Mouse (Mus musculus): ENCODE results near the gene Dsn1. TPM values are rescaled to one million over a fixed set of nuclear protein-coding genes. Genes with fewer than 3 reads are reported as not detected.

The Dsn1 gene
- polyA plus RNA-seq, 1 experiment from 2014 or later, result 25.8 TPM

DNA sequence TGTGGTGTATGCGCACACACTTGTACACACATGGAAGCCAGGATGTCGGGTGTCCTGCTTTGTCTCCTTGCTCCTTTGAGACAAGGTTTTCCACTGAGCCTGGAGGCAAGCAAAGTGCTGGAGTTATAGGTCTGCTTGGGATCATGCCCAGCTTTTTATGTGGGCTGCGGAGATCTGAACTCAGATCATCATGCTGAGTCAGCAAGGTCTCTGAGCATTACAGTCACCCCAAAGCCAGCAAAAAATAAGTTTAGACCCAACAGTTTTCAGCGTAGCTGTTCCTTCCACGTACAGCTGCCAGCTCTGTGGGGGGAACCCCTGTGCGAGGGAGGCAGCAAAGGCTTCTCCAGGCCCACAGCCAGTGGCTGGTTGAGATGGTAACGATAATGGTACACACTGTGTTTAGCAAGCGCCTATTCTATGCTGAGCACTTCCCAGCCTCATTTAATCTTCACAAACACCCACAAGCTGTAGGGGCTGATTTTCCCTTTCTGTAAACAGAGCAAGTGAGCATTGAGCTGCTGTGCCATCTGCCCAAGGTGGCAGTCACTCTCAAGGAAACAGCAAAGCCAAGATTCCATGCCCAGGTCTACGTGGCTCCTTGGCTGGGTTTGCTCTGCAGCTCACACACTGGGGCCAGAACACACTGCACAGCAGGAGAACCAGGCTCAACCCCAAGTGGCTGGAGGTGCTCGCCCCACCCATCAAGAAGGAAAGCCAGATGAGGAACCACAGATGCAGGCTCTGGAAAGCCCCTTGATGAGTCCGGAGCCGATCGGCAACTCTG is 41.6 kb upstream of the Dsn1 start:
- ATAC-seq (ENCODE audit: low read depth), result 0 out of 2 replicates have a peak, but pooled peaks have one; percentile 27
- peaks cover 85% of the 10 kb centered on the region for H3K36me3 ChIP-seq (ENCODE audit: control insufficient read depth, insufficient read depth, low read length)
- 88% methylated on average over 13 of the region's 13 CpGs for WGBS

DNA sequence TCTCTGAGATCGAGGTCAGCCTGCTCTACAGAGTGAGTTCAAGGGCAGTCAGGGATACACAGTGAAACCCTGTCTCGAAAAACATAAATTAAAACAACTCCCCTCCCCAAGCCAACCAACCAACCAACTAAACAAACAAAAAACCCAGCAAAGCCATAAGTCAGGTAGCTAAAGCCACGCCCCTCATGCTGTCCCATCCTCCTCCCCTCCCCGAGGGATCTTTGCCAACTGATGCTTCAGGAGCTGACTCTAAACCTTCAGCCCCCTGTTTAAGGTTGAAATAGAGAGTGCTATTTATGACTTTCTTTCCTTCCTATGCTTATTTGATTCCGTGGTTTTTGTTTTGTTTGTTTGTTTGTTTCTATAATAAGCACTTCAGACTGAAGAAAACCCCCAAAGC is 40.0 kb upstream of the Dsn1 start:
- no peaks in the 10 kb centered on the region for H3K9me3 ChIP-seq (ENCODE audit: control insufficient read depth, low read length)
- no peak overlapping the region for H3K4me3 ChIP-seq (ENCODE audit: low read depth, low read length)
- DNase-seq (ENCODE audit: low spot score), result no peak
- ATAC-seq (ENCODE audit: low read depth), result no peak
- H3K36me3 ChIP-seq (ENCODE audit: control insufficient read depth, insufficient read depth, low read length), result peaks cover 75% of the 10 kb centered on the region
- no peaks in the 10 kb centered on the region for H3K4me1 ChIP-seq (ENCODE audit: control insufficient read depth, insufficient read depth, low read length)
- no peak overlapping the region for H3K27ac ChIP-seq (replicated peaks; ENCODE audit: low read depth, low read length)
- no peak overlapping the region for H3K9ac ChIP-seq (ENCODE audit: low read depth, low read length)
- 90% methylated on average over 5 of the region's 5 CpGs for WGBS
- no peaks in the 10 kb centered on the region for H3K27me3 ChIP-seq (replicated peaks; ENCODE audit: control insufficient read depth, insufficient read depth, low read length)
- no peak overlapping the region for H3K4me2 ChIP-seq (ENCODE audit: low read depth, low read length)

More for the DNA sequence above, 41.6 kb upstream of the Dsn1 start:
- DNase-seq (ENCODE audit: low spot score), result no peak
- H3K9ac ChIP-seq (ENCODE audit: low read depth, low read length), result no peak overlapping the region
- H3K4me1 ChIP-seq (ENCODE audit: control insufficient read depth, insufficient read depth, low read length), result no peaks in the 10 kb centered on the region
- no peak overlapping the region for H3K4me3 ChIP-seq (ENCODE audit: low read depth, low read length)
- no peaks in the 10 kb centered on the region for H3K9me3 ChIP-seq (ENCODE audit: control insufficient read depth, low read length)
- H3K4me2 ChIP-seq (ENCODE audit: low read depth, low read length), result no peak overlapping the region
- peak overlapping the region; percentile 49 for H3K27ac ChIP-seq (replicated peaks; ENCODE audit: low read depth, low read length)
- H3K27me3 ChIP-seq (replicated peaks; ENCODE audit: control insufficient read depth, insufficient read depth, low read length), result no peaks in the 10 kb centered on the region

DNA sequence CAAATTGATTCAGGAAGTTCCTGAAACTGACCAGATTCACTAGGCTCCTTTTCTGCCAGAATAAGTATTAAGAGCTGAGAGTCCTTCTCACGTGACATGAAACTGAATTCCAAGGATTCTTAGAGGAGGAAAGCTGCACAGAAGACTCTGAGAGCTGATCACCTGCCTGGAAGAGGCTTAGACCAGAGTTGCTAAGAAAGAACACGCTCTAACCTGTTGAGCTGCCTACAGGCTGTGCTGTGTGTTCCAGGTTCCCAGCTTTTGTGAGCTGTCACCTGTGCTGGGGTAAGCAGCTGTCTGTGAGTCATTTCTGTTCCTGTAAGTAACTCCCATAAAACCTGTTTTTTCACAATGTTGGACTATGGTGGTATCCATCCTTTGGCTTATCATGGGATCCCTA is 39.0 kb upstream of the Dsn1 start:
- 88% methylated on average over 2 of the region's 2 CpGs for WGBS

DNA sequence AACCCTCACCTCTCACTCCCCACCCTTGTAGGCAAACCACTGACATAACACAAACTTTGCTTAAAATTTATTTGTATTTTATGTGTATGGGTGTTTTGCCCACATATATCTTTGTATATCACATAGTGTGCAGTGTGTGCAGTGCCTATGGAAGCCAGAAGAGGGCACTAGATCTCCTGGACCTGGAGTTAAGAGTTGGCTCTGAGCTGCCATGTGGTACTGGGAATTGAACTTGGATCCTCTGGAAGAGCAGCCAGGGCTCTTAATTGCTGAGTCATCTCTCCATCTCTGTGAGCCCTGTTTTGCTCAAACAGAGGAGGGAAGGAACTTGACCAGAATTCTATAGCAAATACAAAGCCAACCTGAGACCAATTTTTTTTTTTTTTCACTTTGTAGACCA is 37.0 kb upstream of the Dsn1 start:
- Histone ChIP-seq H3K27me3 (replicated peaks; ENCODE audit: control insufficient read depth, insufficient read depth, low read length) (no peaks in the 10 kb centered on the region), H3K4me1 (ENCODE audit: control insufficient read depth, insufficient read depth, low read length) (no peaks in the 10 kb centered on the region), H3K4me3 (ENCODE audit: low read depth, low read length) (no peak overlapping the region), H3K36me3 (ENCODE audit: control insufficient read depth, insufficient read depth, low read length) (peaks cover 79% of the 10 kb centered on the region), H3K9ac (ENCODE audit: low read depth, low read length) (no peak overlapping the region), H3K4me2 (ENCODE audit: low read depth, low read length) (no peak overlapping the region), H3K27ac (replicated peaks; ENCODE audit: low read depth, low read length) (0 out of 2 replicates have a peak overlapping the region, but pooled peaks have one; percentile 6), H3K9me3 (ENCODE audit: control insufficient read depth, low read length) (no peaks in the 10 kb centered on the region)
- ATAC-seq (ENCODE audit: low read depth) (no peak), DNase-seq (ENCODE audit: low spot score) (no peak)

More for the DNA sequence above, 39.0 kb upstream of the Dsn1 start:
- H3K4me1 ChIP-seq (ENCODE audit: control insufficient read depth, insufficient read depth, low read length), result no peaks in the 10 kb centered on the region
- no peaks in the 10 kb centered on the region for H3K9me3 ChIP-seq (ENCODE audit: control insufficient read depth, low read length)
- H3K9ac ChIP-seq (ENCODE audit: low read depth, low read length), result no peak overlapping the region
- no peak overlapping the region for H3K4me3 ChIP-seq (ENCODE audit: low read depth, low read length)
- no peak overlapping the region for H3K27ac ChIP-seq (replicated peaks; ENCODE audit: low read depth, low read length)
- no peaks in the 10 kb centered on the region for H3K27me3 ChIP-seq (replicated peaks; ENCODE audit: control insufficient read depth, insufficient read depth, low read length)
- no peak for ATAC-seq (ENCODE audit: low read depth)
- no peak overlapping the region for H3K4me2 ChIP-seq (ENCODE audit: low read depth, low read length)
- DNase-seq (ENCODE audit: low spot score), result no peak
- peaks cover 77% of the 10 kb centered on the region for H3K36me3 ChIP-seq (ENCODE audit: control insufficient read depth, insufficient read depth, low read length)

DNA sequence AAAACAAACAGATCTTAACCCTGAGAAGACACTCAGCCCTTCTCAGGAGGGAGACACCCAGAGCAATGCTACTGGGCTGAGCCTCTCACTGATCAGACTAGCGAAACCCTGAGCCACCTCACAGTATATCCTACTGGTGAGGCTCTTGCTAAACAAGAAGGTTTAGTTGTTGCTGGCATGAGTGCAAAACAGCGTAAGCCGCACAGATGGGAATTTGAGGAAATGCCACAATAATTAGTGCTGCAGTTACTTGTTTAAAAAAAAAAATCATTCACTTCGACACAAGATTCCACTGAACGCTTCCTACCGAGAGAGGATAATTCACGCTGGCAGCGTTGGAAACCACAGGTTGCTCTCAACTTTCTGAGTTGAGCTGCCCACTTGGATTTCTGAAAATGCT is 36.6 kb upstream of the Dsn1 start:
- Histone ChIP-seq H3K4me3 (ENCODE audit: low read depth, low read length) (no peak overlapping the region), H3K27me3 (replicated peaks; ENCODE audit: control insufficient read depth, insufficient read depth, low read length) (no peaks in the 10 kb centered on the region), H3K36me3 (ENCODE audit: control insufficient read depth, insufficient read depth, low read length) (peaks cover 79% of the 10 kb centered on the region), H3K27ac (replicated peaks; ENCODE audit: low read depth, low read length) (peak overlapping the region; percentile 7; the same call in 1 of the 2 replicates), H3K4me1 (ENCODE audit: control insufficient read depth, insufficient read depth, low read length) (no peaks in the 10 kb centered on the region), H3K9ac (ENCODE audit: low read depth, low read length) (no peak overlapping the region), H3K4me2 (ENCODE audit: low read depth, low read length) (no peak overlapping the region), H3K9me3 (ENCODE audit: control insufficient read depth, low read length) (no peaks in the 10 kb centered on the region)
- no peak for ATAC-seq (ENCODE audit: low read depth)
- DNase-seq (ENCODE audit: low spot score), result peak; percentile 72
- 64% methylated on average over 8 of the region's 8 CpGs for WGBS

DNA sequence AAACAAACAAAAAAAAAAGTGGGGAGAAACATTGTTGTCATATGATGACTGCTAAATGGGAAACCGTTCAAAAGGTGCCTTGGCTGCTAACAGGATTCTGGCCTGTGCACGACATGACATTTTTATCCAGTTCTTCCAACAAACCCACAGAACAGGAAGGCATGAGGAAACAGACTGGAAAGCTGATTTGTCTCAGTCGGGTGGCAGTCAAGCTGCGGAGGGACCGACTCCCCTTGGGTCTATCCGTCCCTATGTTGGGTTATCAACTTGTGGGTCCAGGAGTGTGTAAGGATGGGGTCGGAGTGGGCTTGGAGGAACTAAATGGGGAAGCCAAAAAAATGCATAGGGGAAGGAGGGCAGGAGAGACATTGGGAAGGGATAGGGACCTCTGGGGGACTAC is 34.5 kb upstream of the Dsn1 start:
- 86% methylated on average over 7 of the region's 7 CpGs for WGBS
- peaks cover 86% of the 10 kb centered on the region for H3K36me3 ChIP-seq (ENCODE audit: control insufficient read depth, insufficient read depth, low read length)
- H3K27ac ChIP-seq (replicated peaks; ENCODE audit: low read depth, low read length), result no peak overlapping the region
- no peak overlapping the region for H3K4me2 ChIP-seq (ENCODE audit: low read depth, low read length)
- H3K4me1 ChIP-seq (ENCODE audit: control insufficient read depth, insufficient read depth, low read length), result no peaks in the 10 kb centered on the region
- H3K27me3 ChIP-seq (replicated peaks; ENCODE audit: control insufficient read depth, insufficient read depth, low read length), result no peaks in the 10 kb centered on the region
- ATAC-seq (ENCODE audit: low read depth) (no peak), DNase-seq (ENCODE audit: low spot score) (no peak)
- no peak overlapping the region for H3K9ac ChIP-seq (ENCODE audit: low read depth, low read length)
- no peak overlapping the region for H3K4me3 ChIP-seq (ENCODE audit: low read depth, low read length)
- H3K9me3 ChIP-seq (ENCODE audit: control insufficient read depth, low read length), result no peaks in the 10 kb centered on the region

DNA sequence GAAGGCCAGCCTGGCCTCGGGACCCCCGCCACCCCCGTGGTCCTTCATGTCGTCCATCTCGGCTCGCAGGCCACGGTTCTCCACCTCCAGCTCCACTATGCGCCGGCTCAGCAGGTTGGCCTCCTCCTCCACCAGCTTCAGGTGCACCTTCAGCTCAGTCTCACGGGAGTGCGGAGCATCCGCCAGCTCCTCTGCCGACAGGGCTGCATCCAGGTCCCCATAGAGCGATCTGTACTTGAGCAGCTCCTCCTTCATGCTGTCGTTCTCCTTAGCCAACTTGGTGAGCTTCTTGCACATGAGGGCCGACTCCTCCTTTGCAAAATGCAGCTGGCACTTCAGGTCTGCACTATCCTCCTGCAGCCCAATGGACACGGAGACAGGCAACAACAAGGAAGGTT is 33.7 kb upstream of the Dsn1 start:
- H3K4me2 ChIP-seq (ENCODE audit: low read depth, low read length), result no peak overlapping the region
- no peak overlapping the region for H3K9ac ChIP-seq (ENCODE audit: low read depth, low read length)
- H3K27me3 ChIP-seq (replicated peaks; ENCODE audit: control insufficient read depth, insufficient read depth, low read length), result no peaks in the 10 kb centered on the region
- no peak overlapping the region for H3K4me3 ChIP-seq (ENCODE audit: low read depth, low read length)
- peaks cover 85% of the 10 kb centered on the region for H3K36me3 ChIP-seq (ENCODE audit: control insufficient read depth, insufficient read depth, low read length)
- no peaks in the 10 kb centered on the region for H3K9me3 ChIP-seq (ENCODE audit: control insufficient read depth, low read length)
- no peak for ATAC-seq (ENCODE audit: low read depth)
- H3K27ac ChIP-seq (replicated peaks; ENCODE audit: low read depth, low read length), result no peak overlapping the region
- WGBS, result 88% methylated on average over 17 of the region's 17 CpGs
- no peaks in the 10 kb centered on the region for H3K4me1 ChIP-seq (ENCODE audit: control insufficient read depth, insufficient read depth, low read length)
- no peak for DNase-seq (ENCODE audit: low spot score)

DNA sequence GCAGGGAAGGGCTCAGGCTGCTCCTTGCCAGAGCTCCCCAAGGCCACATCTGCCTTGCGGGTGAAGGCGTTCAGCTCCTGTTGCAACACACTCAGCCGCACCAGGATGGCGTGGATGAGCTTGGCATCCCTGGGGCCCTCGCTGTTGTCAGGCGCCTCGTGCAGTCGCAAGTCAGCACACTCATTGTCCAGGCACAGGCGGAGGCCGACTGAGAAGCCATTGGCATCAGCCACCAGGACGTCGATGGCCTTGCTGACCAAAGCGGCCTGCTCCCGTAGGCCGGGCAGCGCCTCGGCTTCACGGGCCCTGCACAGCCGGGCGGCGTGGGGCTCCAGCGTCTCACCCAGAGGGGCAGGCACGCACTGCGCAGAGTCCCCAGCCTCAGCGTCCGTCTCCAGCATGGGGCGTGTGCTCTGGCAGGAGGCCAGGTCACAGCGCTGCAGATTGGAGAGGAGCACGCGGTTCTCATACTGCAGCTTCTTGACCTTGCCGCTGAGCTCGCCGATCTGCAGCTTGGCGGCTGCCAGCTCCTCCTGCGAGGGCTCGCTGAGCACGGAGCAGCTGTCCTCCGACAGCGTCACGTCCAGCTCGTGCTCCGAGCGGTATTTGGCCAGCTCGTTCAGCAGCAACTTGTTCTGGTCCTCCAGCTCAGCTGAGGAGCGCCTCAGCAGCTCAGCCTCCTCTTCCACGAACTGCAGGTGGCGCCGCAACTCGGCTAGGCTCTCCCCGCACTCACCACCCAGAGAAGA is 33.1 kb upstream of the Dsn1 start:
- DNase-seq (ENCODE audit: low spot score) (no peak), ATAC-seq (ENCODE audit: low read depth) (peak; percentile 17; the same call in 1 of the 2 replicates)
- Histone ChIP-seq H3K4me2 (ENCODE audit: low read depth, low read length) (no peak overlapping the region), H3K27me3 (replicated peaks; ENCODE audit: control insufficient read depth, insufficient read depth, low read length) (no peaks in the 10 kb centered on the region), H3K27ac (replicated peaks; ENCODE audit: low read depth, low read length) (no peak overlapping the region), H3K4me3 (ENCODE audit: low read depth, low read length) (no peak overlapping the region), H3K9me3 (ENCODE audit: control insufficient read depth, low read length) (no peaks in the 10 kb centered on the region), H3K4me1 (ENCODE audit: control insufficient read depth, insufficient read depth, low read length) (no peaks in the 10 kb centered on the region), H3K9ac (ENCODE audit: low read depth, low read length) (no peak overlapping the region), H3K36me3 (ENCODE audit: control insufficient read depth, insufficient read depth, low read length) (peaks cover 85% of the 10 kb centered on the region)
- WGBS, result 93% methylated on average over 36 of the region's 50 CpGs
